Mouse (Mus musculus) erythroblast, adult 5-6 weeks (primary cell): Measurements from ENCODE around the gene Sapcd2. TPM values are rescaled to one million over a fixed set of nuclear protein-coding genes. Genes with fewer than 3 reads are reported as not detected.
"Not testable (repeated sequence)": the region's sequence is repeated elsewhere in the genome, so short reads cannot be mapped to it uniquely, and the experiment has no call there.

Source experiments
- ATAC-seq: replicated peaks from 2 replicates; pipeline ENCODE4 v1.8.0; 2016; ENCODE audit warnings: moderate number of reproducible peaks, mild to moderate bottlenecking, moderate TSS enrichment, inconsistent platforms; ENCODE audit not compliant: poor library complexity, low FRiP score, severe bottlenecking
- total RNA-seq, 2 experiments: library from RNA; stranded (forward) in 1 of 2; stranded (reverse) in 1 of 2; fragments of 150-400 nt in 1 of 2; fragments of 200-764, 138-1000 nt in 1 of 2; gene quantifications; 2 replicates each; pipeline versions ENCODE4 v1.2.3 to v1.2.4; 2015 to 2017; ENCODE audit warnings: low replicate concordance in 2 of 2

Sapcd2 gene
- total RNA-seq, 2 experiments from 2014 or later = 8.0 to 8.8 TPM

DNA sequence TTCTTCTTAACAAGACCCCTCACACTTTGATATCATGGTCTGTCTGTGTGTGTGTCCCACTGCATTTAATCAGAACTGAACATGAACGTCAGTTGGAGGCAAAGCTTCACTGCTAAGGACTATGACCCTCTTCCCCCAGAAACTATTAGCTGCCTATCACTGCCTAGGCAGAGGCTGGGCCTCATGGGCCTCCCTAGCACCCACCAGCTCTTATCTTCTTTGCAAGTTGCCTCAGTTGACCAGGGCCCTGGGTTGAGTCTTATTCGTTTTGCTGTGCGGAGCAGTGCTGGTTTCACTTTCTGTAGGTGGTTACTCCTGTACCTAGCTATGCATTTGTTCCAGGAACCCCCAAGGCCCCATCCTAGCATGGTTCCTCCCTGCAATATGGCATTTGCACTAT is 2.1 kb upstream of the Sapcd2 start:
- ATAC-seq = no peak

- no peak for ATAC-seq
Measured at GRCm38 (mm10) chr2:25372644-25373391, 697 bp downstream of the Sapcd2 start.

DNA sequence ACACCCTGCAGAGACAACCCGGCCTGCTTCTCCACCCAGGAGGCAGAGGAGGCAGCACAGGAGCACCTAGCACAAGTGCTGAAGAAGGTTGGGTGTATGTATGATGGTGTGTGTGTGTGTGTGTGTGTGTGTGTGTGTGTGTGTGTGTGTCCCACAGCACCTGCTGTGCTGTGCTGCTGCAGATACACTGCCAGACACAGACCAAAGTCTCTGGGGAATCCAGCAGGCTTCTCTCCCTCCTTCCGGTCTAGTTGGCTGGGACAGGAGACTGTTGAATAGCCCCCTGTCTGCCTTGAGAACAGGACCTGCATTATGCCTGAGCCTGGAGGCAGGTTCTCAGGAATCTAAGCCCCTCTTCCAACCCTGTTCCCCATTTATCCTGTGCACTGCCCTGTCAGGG is 1.3 kb downstream of the Sapcd2 start:
- ATAC-seq = no peak

DNA sequence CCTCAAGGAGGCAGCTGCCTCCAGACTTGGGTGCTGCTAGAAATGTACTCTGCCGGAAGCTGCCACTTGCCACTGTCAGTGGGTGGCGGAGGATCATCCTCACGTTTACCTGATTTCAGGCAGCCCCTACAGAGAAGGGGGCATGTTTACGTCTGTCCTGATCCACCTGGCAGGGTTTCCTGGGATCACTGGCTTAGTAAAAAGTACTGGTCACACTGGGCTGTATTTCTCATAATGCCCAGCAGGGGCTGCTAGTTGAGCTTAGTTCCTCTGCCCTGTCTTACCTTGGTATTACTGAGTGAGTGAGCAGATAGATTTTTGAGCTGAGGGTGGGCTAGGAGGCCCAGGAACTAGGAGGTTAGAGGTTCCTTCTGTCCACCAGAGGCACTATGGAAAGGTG is 4.5 kb downstream of the Sapcd2 start:
- ATAC-seq = peak; percentile 46; the same call in 1 of the 2 replicates

- ATAC-seq = no peak
Measured at GRCm38 (mm10) chr2:25384492-25384891, 12.4 kb downstream of the Sapcd2 start.

- ATAC-seq = no peak
Measured at GRCm38 (mm10) chr2:25391266-25391665, 19.1 kb downstream of the Sapcd2 start.

DNA sequence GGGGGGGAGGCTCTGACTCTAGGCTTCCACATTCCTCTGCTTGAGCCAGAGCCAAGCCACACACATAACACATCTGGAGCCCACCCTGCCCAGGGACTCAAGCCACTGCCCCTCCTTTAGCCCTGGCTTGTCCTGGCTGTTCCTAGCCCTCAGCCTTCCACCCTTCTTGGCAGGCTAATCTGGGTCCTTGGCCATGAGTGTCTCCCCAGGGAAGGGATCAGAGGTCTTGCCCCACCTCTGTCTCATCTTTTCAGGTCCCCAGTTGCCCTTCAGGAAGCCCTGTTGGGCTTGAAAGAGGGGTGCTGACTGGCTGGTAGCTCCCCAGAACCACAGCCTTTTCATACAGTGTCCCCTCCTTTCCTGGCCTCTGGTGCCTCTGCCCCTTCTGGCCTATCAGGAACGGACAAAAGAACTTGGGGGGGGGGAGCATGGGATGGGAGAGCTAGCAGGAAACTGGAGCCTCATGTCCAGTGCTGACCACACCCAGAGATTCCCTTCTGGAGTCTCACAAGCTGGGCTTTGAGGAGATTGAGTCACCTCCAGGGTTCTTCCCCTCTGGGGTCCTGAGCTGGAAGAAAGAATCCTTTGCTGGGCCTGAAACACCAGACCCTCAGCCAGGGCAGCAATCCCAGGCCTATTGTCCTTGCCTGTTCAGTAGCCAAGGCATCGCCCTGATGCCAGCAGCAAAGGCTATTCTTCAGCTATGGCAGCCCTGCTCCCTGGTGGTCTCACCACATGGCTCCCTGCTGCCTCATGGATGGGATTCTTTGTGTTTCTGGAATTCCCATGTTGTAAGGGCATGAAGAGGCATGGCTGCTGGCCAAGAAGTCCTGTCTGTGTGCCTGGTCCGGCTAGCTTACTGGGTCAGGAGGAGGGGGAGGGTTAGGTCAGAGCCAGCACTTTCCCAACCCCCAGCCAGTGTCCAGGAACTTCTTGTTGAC is 22.4 kb downstream of the Sapcd2 start:
- ATAC-seq = no peak

DNA sequence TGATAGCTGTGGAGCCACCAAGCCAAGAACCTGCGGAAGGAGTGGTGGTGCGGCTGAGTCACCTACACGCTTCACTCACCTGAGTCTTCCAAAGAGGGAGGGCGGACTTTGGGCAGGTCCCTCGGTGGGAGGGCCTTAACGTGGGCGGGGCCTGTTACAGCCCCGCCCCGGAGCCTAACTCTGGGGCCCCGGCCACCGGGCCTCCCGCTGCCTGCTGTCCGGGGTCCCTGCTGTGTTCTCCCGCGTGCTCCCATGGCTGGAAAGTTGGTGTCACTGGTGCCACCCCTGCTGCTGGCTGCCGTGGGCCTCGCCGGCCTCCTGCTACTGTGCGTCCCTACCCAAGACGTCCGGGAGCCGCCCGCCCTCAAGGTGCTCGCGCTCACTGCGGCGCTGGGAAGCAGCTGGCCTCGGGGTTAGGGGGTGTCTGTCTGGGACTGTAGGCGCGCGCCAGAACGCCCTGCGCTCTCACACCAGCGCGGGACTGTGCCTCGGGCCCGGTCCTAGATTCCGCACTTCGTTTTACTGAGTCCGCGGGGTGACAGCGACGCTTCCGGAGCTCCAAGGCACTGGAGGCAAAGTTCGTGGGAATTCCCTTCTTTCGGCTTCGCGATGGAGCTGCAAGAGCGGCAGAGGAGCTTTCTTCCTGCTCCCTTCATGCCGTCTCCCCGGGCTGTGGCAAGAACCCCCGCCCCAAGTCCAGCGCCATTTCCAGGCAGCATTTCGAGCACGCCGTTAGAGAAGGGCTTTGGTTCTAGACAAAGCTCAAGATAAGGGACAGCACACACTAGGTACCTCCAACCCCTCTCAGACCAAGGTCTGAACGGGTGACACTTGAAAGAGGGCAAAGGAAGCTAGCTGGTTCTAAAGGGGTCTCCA is 23.8 kb downstream of the Sapcd2 start, which contains the start of gene Entpd2:
TSS of gene Entpd2 (plus strand) at position 154 of the 876 bp plus-strand sequence.
- ATAC-seq = no peak

DNA sequence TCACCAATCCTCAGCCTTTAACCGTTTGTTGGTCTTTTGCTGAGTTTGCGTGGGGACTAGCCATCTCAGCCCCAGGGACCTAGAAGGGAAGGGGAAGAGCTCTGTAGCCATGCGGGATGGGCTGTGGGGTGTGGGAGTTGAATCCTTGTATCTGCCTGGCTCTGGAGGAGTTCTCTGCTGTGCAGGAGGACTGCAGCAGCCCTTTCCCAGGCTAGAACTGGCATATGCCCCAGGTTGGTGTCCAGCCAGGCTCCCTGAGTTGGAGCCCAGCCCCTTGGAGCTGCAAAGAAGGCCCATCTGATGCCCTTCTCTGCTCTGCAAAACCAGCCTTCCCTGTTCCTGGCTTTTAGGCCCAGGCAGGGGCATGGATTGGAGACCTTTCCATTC is 24.5 kb downstream of the Sapcd2 start:
- ATAC-seq = no peak

DNA sequence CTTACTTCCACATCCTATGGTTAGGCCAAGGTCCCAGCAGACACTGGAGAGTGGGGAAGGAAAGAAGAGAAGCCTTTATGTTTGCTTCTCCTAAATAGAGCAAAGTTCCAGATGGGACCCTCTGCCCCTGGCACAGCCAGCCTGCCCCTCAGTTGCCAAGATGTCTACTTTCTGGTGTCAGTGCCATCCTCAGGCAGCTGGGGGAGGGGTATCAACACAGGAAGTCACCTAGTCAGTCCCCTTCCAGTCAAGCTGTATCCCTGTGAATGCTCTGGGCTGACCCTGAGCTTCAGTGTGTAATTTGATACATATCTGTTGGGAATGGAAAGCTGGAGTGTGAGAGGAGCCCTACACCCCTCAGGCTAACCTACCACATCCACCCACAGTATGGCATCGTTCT is 24.9 kb downstream of the Sapcd2 start:
- no peak for ATAC-seq

DNA sequence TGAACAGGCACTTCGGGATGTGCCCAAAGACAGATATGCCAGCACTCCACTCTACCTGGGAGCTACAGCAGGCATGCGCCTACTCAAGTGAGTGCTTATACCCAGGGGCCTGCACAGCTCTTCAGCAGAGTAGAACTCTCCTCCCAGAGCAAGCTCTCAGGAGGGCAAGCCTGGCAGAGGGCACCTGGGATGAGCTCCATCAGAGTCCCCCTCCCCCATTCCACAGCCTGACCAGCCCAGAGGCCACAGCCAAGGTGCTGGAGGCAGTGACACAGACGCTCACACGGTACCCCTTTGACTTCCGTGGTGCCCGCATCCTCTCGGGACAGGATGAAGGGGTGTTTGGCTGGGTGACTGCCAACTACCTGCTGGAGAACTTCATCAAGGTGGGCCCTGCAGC is 25.9 kb downstream of the Sapcd2 start:
- no peak for ATAC-seq

DNA sequence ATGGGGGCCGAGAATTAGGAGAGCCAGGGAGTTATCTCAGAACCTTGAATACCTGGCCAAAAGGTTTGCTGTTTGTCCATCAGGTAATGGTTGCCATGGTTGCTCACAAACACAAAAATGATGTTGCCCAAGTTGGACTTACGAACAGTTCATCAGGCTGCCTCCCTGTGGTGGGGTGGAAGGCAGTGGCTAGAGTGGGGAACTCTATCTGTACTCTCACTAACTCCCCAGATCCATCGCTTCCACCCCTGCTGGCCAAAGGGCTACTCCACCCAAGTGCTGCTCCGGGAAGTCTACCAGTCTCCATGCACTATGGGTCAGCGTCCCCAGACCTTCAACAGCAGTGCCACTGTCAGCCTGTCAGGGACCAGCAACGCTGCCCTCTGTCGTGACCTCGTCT is 26.9 kb downstream of the Sapcd2 start, which contains the start of gene Npdc1:
TSS of gene Npdc1 (plus strand) at position 301 of the 400 bp plus-strand sequence.
- no peak for ATAC-seq

GRCm38 (mm10) chr2:25400291-25400690 is 28.2 kb downstream of the Sapcd2 start:
- no peak for ATAC-seq

DNA sequence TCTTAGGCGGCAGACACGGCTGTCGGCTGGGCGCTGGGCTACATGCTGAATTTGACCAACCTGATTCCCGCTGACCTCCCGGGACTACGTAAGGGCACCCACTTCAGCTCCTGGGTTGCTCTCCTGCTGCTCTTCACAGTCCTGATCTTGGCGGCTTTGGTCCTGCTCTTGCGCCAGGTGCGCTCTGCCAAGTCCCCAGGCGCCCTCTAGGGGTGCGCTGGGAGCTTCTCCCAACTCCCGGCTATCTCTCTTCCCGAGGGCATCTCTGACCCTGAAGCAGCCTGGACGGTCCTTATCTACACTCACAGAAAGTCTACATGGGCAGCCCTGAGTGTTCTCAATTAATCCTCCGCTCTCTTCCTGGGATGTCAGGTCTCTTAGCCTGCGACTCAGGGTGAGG is 28.6 kb downstream of the Sapcd2 start:
- no peak for ATAC-seq

- peak; percentile 32; the same call in 1 of the 2 replicates for ATAC-seq
Measured at GRCm38 (mm10) chr2:25402377-25402971, 30.4 kb downstream of the Sapcd2 start.

DNA sequence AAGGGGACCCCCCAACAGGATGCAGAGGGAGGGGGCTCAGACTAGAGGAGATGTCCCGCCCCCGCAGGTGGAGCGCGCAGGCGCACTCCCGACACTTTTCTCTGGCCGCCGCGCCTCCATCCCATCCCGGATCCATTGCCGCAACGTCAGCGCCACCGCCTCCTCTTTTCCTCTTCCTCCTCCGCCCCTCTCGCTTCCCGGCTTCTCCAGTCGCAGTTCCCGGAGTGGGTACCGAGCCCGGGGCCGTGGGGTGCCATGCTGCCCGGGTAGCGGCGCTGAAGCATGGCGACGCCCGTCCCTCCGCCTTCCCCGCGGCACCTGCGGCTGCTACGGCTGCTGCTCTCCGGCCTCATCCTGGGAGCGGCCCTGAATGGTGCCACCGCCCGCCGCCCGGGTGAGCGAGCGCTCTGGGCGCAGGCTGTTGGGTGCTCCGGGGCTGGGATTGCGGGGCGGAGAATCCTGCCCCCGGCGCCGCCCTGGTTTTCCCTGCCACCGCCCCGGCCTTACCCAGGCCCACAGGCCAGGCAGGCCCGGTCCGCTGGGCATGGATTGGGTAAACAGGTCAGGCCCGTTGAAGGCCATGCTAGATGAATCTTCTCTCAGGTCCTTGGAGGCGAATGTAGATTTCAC is 31.0 kb downstream of the Sapcd2 start:
- no peak for ATAC-seq

DNA sequence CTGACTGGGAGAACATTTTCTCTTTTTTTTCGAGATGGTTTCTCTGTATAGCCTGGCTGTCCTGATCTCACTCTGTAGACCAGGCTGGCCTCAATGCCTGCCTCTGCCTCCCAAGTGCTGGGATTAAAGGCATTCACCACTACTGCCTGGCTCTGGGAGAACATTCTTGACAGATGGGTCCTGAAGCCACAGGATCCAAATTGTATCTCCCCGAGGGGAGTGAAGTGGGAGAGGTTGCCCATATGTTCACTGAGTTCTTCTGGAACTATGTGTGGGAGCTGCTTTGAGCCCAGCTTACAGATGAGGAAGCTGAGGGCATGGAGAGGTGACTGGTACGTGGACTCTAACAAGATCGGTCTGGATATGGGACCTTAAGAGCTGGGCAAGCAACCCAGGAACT is 31.9 kb downstream of the Sapcd2 start:
- ATAC-seq = no peak

DNA sequence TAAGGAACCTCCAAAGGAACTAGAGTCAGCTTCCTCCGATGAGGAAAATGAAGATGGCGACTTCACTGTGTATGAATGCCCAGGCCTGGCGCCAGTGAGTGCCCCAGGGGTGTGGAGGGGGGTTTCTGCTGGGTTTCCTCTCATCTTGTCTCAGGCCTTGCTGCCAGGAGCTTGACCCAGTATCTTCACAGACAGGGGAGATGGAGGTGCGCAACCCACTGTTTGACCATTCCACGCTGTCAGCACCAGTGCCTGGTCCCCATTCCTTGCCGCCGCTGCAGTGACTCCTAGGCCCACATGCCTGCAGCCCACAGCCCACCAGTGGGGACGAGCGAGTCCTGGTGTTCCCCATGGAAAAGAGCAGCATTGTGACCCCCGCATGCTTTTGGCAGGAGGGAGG is 36.8 kb downstream of the Sapcd2 start:
- no peak for ATAC-seq

DNA sequence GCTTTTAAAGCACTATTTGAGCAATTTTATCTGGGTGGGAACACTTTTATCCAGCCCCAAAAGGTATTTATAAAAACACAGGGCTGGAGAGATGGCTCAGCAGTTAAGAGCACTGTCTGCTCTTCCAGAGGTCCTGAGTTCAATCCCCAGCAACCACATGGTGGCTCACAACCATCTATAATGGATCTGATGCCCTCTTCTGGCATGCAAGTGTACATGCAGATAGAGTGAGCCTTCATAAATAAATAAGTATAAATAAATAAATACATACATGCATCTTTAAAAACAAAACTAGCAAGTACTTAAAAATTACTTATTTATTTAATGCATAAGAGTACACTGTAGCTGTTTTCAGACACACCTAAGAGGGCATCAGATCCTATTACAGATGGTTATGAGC is 41.3 kb downstream of the Sapcd2 start:
- not testable (repeated sequence) for ATAC-seq
